Mouse (Mus musculus) MEL (cell line): Measurements from ENCODE around the gene Nadk. TPM values are rescaled to one million over a fixed set of nuclear protein-coding genes. Genes with fewer than 3 reads are reported as not detected.
"Not testable (repeated sequence)": the region's sequence is repeated elsewhere in the genome, so short reads cannot be mapped to it uniquely, and the experiment has no call there.

Source experiments
- DNase-seq: peaks from one replicate; pipeline ENCODE4 v3.0.0; 2011; ENCODE audit warnings: low read depth, low spot score
- H3K27ac ChIP-seq: 2 replicates; pipeline ENCODE4 v1.5.1; 2012; ENCODE audit warnings: low read depth, mild to moderate bottlenecking, control low read depth, low read length, moderate library complexity; ENCODE audit not compliant: control insufficient read depth
- H3K27me3 ChIP-seq, 2 experiments: fragments of 150-350 bp in 1 of 2; sonication (generic) in 1 of 2; 2 replicates each; pipeline ENCODE4 v1.6.1; 2012; ENCODE audit warnings: low read length in 2 of 2, mild to moderate bottlenecking in 2 of 2, improper control_type of control experiment in 1 of 2, moderate library complexity in 1 of 2; ENCODE audit not compliant: insufficient read depth in 2 of 2, control insufficient read depth in 1 of 2
- H3K36me3 ChIP-seq, 2 experiments: 2 replicates each; pipeline ENCODE4 v1.6.1; 2012 to 2014; ENCODE audit warnings: low read length in 2 of 2, improper control_type of control experiment in 1 of 2, inconsistent platforms in 1 of 2, mild to moderate bottlenecking in 1 of 2; ENCODE audit not compliant: insufficient read depth in 2 of 2, control insufficient read depth in 1 of 2
- H3K4me1 ChIP-seq, 2 experiments: fragments of 150-350 bp in 1 of 2; sonication (generic) in 1 of 2; 2 replicates each; pipeline ENCODE4 v1.6.1; 2012; ENCODE audit warnings: low read length in 2 of 2, improper control_type of control experiment in 1 of 2, mild to moderate bottlenecking in 1 of 2; ENCODE audit not compliant: insufficient read depth in 2 of 2, control insufficient read depth in 1 of 2
- H3K4me3 ChIP-seq, 2 experiments: fragments of 150-350 bp in 1 of 2; sonication (generic) in 1 of 2; 2 replicates each; pipeline ENCODE4 v1.5.1; 2012; ENCODE audit warnings: low read depth in 2 of 2, low read length in 2 of 2, mild to moderate bottlenecking in 2 of 2, moderate library complexity in 2 of 2, control low read depth in 1 of 2, improper control_type of control experiment in 1 of 2; ENCODE audit not compliant: control insufficient read depth in 1 of 2, insufficient read depth in 1 of 2
- H3K79me2 ChIP-seq: 2 replicates; pipeline ENCODE4 v1.6.1; 2012; ENCODE audit warnings: mild to moderate bottlenecking, low read length, moderate library complexity; ENCODE audit not compliant: control insufficient read depth, poor library complexity, insufficient read depth
- H3K9ac ChIP-seq: 2 replicates; pipeline ENCODE4 v1.6.1; 2012; ENCODE audit warnings: low read depth, mild to moderate bottlenecking, control low read depth, low read length, moderate library complexity; ENCODE audit not compliant: control insufficient read depth, poor library complexity, severe bottlenecking
- H3K9me3 ChIP-seq: fragments of 150-350 bp; sonication (generic); replicated peaks from 2 replicates; pipeline ENCODE4 v1.6.1; 2012; ENCODE audit warnings: mild to moderate bottlenecking, low read length, improper control_type of control experiment, moderate library complexity; ENCODE audit not compliant: insufficient read depth
- BHLHE40 ChIP-seq: IDR thresholded peaks from 2 replicates; pipeline ENCODE4 v1.6.1; 2012; ENCODE audit warnings: low read depth, mild to moderate bottlenecking, inconsistent platforms, low read length, improper control_type of control experiment, borderline replicate concordance
- CHD1 ChIP-seq: IDR thresholded peaks from 2 replicates; pipeline ENCODE4 v1.6.1; 2012; ENCODE audit warnings: low read depth, mild to moderate bottlenecking, inconsistent platforms, low read length, improper control_type of control experiment
- ELF1 ChIP-seq: IDR thresholded peaks from 2 replicates; pipeline ENCODE4 v1.6.1; 2014; ENCODE audit warnings: low read depth, mild to moderate bottlenecking, inconsistent platforms, low read length, improper control_type of control experiment, moderate library complexity
- GABPA ChIP-seq: IDR thresholded peaks from 2 replicates; pipeline ENCODE4 v1.6.1; 2012; ENCODE audit warnings: low read depth, mild to moderate bottlenecking, inconsistent platforms, low read length, improper control_type of control experiment, moderate library complexity
- GATA1 ChIP-seq: IDR thresholded peaks from 2 replicates; pipeline ENCODE4 v1.6.1; 2011; ENCODE audit warnings: low read depth, low read length, improper control_type of control experiment
- HCFC1 ChIP-seq: IDR thresholded peaks from 2 replicates; pipeline ENCODE4 v1.6.1; 2012; ENCODE audit warnings: low read depth, mild to moderate bottlenecking, inconsistent platforms, low read length, improper control_type of control experiment, moderate library complexity
- JUND ChIP-seq: IDR thresholded peaks from 2 replicates; pipeline ENCODE4 v1.6.1; 2011; ENCODE audit warnings: low read depth, mild to moderate bottlenecking, improper control_type of control experiment, low read length
- MAFK ChIP-seq: IDR thresholded peaks from 2 replicates; pipeline ENCODE4 v1.6.1; 2011; ENCODE audit warnings: low read depth, mild to moderate bottlenecking, low read length, improper control_type of control experiment, borderline replicate concordance
- MAZ ChIP-seq: IDR thresholded peaks from 2 replicates; pipeline ENCODE4 v1.6.1; 2012; ENCODE audit warnings: low read depth, mild to moderate bottlenecking, inconsistent platforms, low read length, improper control_type of control experiment
- NRF1 ChIP-seq: IDR thresholded peaks from 2 replicates; pipeline ENCODE4 v1.6.1; 2014; ENCODE audit warnings: low read depth, mild to moderate bottlenecking, inconsistent platforms, low read length, improper control_type of control experiment, moderate library complexity; ENCODE audit not compliant: poor library complexity, insufficient read depth, severe bottlenecking
- POLR2A ChIP-seq, 2 experiments: IDR thresholded peaks; 2 replicates each; pipeline ENCODE4 v1.6.1; 2011 to 2012; ENCODE audit warnings: low read length in 2 of 2, mild to moderate bottlenecking in 2 of 2, control low read depth in 1 of 2, improper control_type of control experiment in 1 of 2, low read depth in 1 of 2, moderate library complexity in 1 of 2; ENCODE audit not compliant: control insufficient read depth in 1 of 2, insufficient read depth in 1 of 2, poor library complexity in 1 of 2
- RCOR1 ChIP-seq: IDR thresholded peaks from 2 replicates; pipeline ENCODE4 v1.6.1; 2012; ENCODE audit warnings: low read depth, mild to moderate bottlenecking, inconsistent platforms, low read length, improper control_type of control experiment
- ZC3H11A ChIP-seq: IDR thresholded peaks from 2 replicates; pipeline ENCODE4 v1.6.1; 2012; ENCODE audit warnings: low read depth, mild to moderate bottlenecking, inconsistent platforms, low read length, improper control_type of control experiment
- ZNF384 ChIP-seq: IDR thresholded peaks from 2 replicates; pipeline ENCODE4 v1.6.1; 2012; ENCODE audit warnings: low read depth, mild to moderate bottlenecking, inconsistent platforms, low read length, improper control_type of control experiment
- polyA plus RNA-seq, 2 experiments: library from polyadenylated mRNA; stranded (reverse) in 1 of 2; unstranded in 1 of 2; fragments of >175 nt in 1 of 2; fragments of >200 nt in 1 of 2; gene quantifications; 2 replicates each; pipeline versions ENCODE4 v1.2.1 to v1.2.4; 2012; ENCODE audit warnings: low replicate concordance in 2 of 2, low read depth in 1 of 2; ENCODE audit not compliant: insufficient read length in 2 of 2, insufficient read depth in 1 of 2, missing spikeins in 1 of 2
- total RNA-seq: library from RNA; depleted of rRNA; stranded (reverse); fragments of 300-350 nt; gene quantifications from 2 replicates; pipeline ENCODE4 v1.2.3, GENCODE M21; 2012

Gene Nadk
- total and polyA plus RNA-seq, 3 experiments = 53.2 to 258 (median 151) TPM

DNA sequence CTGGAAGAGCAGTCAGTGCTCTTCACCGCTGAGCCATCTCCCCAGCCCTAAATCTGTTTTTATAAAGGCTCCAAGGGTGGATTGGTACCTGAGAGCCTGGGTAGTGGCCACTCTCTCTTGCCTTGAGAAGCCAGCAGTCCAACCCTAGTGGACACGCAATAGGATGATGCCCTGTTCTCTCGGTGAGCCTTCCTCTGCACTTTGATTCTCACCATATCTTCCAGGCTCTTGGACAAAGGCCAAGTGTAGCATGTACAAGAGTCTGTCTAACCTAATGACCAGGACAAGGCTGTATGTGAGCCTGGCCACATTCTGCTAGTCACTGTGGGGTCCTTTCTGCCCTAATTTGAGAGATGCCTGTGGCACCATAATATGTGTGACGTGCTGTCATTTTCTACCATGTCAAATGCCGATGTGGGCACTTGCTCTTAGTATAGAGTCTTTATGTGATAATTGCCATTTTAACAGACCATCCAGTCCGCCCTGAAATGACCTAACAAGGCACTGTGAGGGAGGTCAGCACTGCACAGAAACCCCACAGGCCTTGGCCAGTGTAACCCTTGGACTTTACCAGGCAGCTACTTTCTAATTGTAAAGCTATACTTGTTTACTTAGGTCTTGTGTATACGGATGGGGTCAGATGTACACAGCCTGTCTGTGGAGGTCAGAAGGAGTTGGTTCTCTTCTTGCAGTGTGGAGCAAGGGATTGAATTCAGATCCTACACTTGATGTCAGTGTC is 6.6 kb downstream of the Nadk start:
- no peak for DNase-seq
- H3K4me1 ChIP-seq = peaks cover 10 to 42% of the 10 kb centered on the region in 2 experiments
- H3K4me3 ChIP-seq = no peak overlapping the region
- peaks cover 81% of the 10 kb centered on the region for H3K79me2 ChIP-seq
- peaks cover 2 to 42% of the 10 kb centered on the region in 2 experiments; a peak in 3 of 4 replicates for H3K36me3 ChIP-seq
- H3K9me3 ChIP-seq = no peaks in the 10 kb centered on the region
- 0 out of 2 replicates have a peak, but pooled peaks have one; percentile 1 for TF ChIP-seq HCFC1
- TF ChIP-seq MAFK = no peak
- no peak for TF ChIP-seq ZC3H11A
- no peak for TF ChIP-seq ZNF384
- no peak for TF ChIP-seq CHD1
- no peak for TF ChIP-seq JUND
- TF ChIP-seq GATA1 = no peak
- H3K9ac ChIP-seq = no peak overlapping the region
- no peaks in the 10 kb centered on the region for H3K27me3 ChIP-seq
- no peak overlapping the region for H3K27ac ChIP-seq

DNA sequence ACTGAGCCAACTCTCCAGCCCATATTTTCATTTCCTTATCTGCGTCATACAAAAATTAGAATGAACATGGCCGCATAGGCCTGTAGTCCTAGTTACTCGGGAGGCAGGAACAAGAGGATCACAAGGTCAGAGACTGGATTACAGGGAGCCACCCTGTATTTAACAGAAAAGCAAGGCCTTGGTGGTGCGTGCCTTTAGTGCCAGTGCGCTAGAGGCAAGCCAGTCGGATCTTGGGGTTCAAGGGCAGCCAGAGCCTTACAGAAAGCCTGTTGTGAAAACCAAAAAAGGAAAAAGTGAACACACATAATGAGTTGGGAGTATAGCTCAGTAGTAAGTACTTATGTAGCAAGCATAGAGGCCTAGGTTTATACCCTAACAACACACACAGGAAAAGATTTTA is 7.6 kb downstream of the Nadk start:
- TF ChIP-seq MAFK (no peak), MAZ (no peak), BHLHE40 (no peak), RCOR1 (no peak), GABPA (no peak), ELF1 (no peak), POLR2A (IDR thresholded peaks at IDR 0.05; ENCODE audit: control insufficient read depth in 1 of 2, insufficient read depth in 1 of 2, low read depth in 1 of 2, low read length in 2 of 2, poor library complexity in 1 of 2) (no peak), GATA1 (no peak), NRF1 (no peak)
- H3K79me2 ChIP-seq = peaks cover 76% of the 10 kb centered on the region
- no peaks in the 10 kb centered on the region for H3K27me3 ChIP-seq
- H3K9me3 ChIP-seq = no peaks in the 10 kb centered on the region
- no peak overlapping the region for H3K27ac ChIP-seq
- H3K36me3 ChIP-seq = peaks cover 2 to 46% of the 10 kb centered on the region in 2 experiments; a peak in 3 of 4 replicates
- no peak overlapping the region for H3K4me3 ChIP-seq
- no peak for DNase-seq
- H3K4me1 ChIP-seq = peaks cover 10 to 43% of the 10 kb centered on the region in 2 experiments
- no peak overlapping the region for H3K9ac ChIP-seq

DNA sequence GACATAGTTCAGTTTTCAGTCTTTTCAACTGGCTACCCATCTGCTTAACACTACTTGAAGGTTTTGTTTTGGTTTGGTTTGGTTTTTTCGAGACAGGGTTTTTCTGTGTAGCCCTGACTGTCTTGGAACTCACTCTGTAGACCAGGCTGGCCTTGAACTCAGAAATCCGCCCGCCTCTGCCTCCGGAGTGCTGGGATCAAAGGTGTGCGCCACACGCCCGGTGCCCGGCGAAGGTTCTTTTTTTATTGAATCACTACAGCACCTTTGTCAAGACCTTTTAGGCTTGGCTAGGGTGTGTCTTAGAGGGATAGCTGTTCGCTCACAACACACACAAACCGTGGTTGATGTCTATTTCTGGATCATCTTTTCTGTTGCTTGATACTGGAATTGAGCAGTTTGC is 8.1 kb downstream of the Nadk start:
- H3K36me3 ChIP-seq = peaks cover 2 to 41% of the 10 kb centered on the region in 2 experiments; a peak in 3 of 4 replicates

More for the DNA sequence above, 8.1 kb downstream of the Nadk start:
- Histone ChIP-seq H3K4me1 (peaks cover 7 to 40% of the 10 kb centered on the region in 2 experiments), H3K79me2 (peaks cover 74% of the 10 kb centered on the region), H3K27ac (peak overlapping the region; percentile 21)
- H3K4me3 ChIP-seq, H3K9ac ChIP-seq, DNase-seq, H3K27me3 ChIP-seq, H3K9me3 ChIP-seq: not testable (repeated sequence)
